Mouse (Mus musculus): ENCODE data around the gene Abhd17c.

Abhd17c gene

GRCm38 (mm10) chr7:84117543-84118122 is 34.1 kb downstream of the Abhd17c start:
- DNase-seq (ENCODE audit: low spot score) = no peak

- DNase-seq (ENCODE audit: low spot score) = no peak
Measured at GRCm38 (mm10) chr7:84116621-84117542, 34.8 kb downstream of the Abhd17c start.

GRCm38 (mm10) chr7:84115385-84115784 is 36.3 kb downstream of the Abhd17c start:
- DNase-seq (ENCODE audit: low spot score) = no peak

GRCm38 (mm10) chr7:84114775-84115174 is 36.9 kb downstream of the Abhd17c start:
- no peak for DNase-seq (ENCODE audit: low spot score)

- DNase-seq (ENCODE audit: low spot score) = no peak
Measured at GRCm38 (mm10) chr7:84113035-84113390, 38.7 kb downstream of the Abhd17c start.

- DNase-seq (ENCODE audit: low spot score) = no peak
Measured at GRCm38 (mm10) chr7:84112351-84113034, 39.2 kb downstream of the Abhd17c start.

- no peak for DNase-seq (ENCODE audit: low spot score)
Measured at GRCm38 (mm10) chr7:84111716-84112350, 39.9 kb downstream of the Abhd17c start.

- no peak for DNase-seq (ENCODE audit: low spot score)
Measured at GRCm38 (mm10) chr7:84106942-84107341, 44.8 kb downstream of the Abhd17c start.

GRCm38 (mm10) chr7:84102589-84102988 is 49.1 kb downstream of the Abhd17c start:
- no peak for DNase-seq (ENCODE audit: low spot score)

GRCm38 (mm10) chr7:84100672-84101071 is 51.0 kb downstream of the Abhd17c start:
- no peak for DNase-seq (ENCODE audit: low spot score)

GRCm38 (mm10) chr7:84098098-84098497 is 53.6 kb downstream of the Abhd17c start:
- no peak for DNase-seq (ENCODE audit: low spot score)

- no peak for DNase-seq (ENCODE audit: low spot score)
Measured at GRCm38 (mm10) chr7:84096501-84096900, 55.2 kb downstream of the Abhd17c start.

GRCm38 (mm10) chr7:84090793-84091192 is 60.9 kb downstream of the Abhd17c start:
- DNase-seq (ENCODE audit: low spot score) = no peak

- no peak for DNase-seq (ENCODE audit: low spot score)
Measured at GRCm38 (mm10) chr7:84089777-84090176, 61.9 kb downstream of the Abhd17c start.

- DNase-seq (ENCODE audit: low spot score) = peak; percentile 87
Measured at GRCm38 (mm10) chr7:84088971-84089370, 62.7 kb downstream of the Abhd17c start.

GRCm38 (mm10) chr7:84088191-84088590 is 63.5 kb downstream of the Abhd17c start:
- DNase-seq (ENCODE audit: low spot score) = no peak

- peak; percentile 91 for DNase-seq (ENCODE audit: low spot score)
Measured at GRCm38 (mm10) chr7:84086039-84086829, 65.5 kb downstream of the Abhd17c start, which contains the start of gene Cemip. Gene Cemip (minus strand): TSS chr7:84086502.

GRCm38 (mm10) chr7:84085049-84085945 is 66.4 kb downstream of the Abhd17c start:
- DNase-seq (ENCODE audit: low spot score) = peak; percentile 81

GRCm38 (mm10) chr7:84077257-84078013 is 74.3 kb downstream of the Abhd17c start:
- no peak for DNase-seq (ENCODE audit: low spot score)

GRCm38 (mm10) chr7:84074266-84074665 is 77.4 kb downstream of the Abhd17c start:
- no peak for DNase-seq (ENCODE audit: low spot score)

All from embryo, embryonic 10 days (tissue).